Mouse (Mus musculus) heart, postnatal 25 days (tissue): ENCODE measurements around the gene Pigh. TPM values are rescaled to one million over a fixed set of nuclear protein-coding genes. Genes with fewer than 3 reads are reported as not detected.

ENCODE experiments used
- DNase-seq: peaks from one replicate; pipeline ENCODE4 v3.0.0; 2022; ENCODE audit warnings: low spot score
- intact Hi-C: fragments of 180-260 bp; cut with DNase I; formaldehyde crosslinking; loops from one replicate; pipeline ENCODE4 v1.15.1; 2025
- total RNA-seq, 2 experiments: library from RNA; stranded (reverse); gene quantifications; 2 replicates each; pipeline ENCODE4 v1.2.3; 2021

Pigh gene
- total RNA-seq = 1 to 10 TPM; 3.8 to 4.0 TPM

GRCm38 (mm10) chr12:79089182-79089812, at the start of gene Pigh:
TSS of gene Pigh (minus strand) at chr12:79089651.
- intact Hi-C loops = no loop called here
- peak; percentile 59 for DNase-seq

GRCm38 (mm10) chr12:79138999-79139398, 49.5 kb upstream of the Pigh start:
- intact Hi-C loops = no loop called here
- no peak for DNase-seq

GRCm38 (mm10) chr12:79136949-79137348, 47.5 kb upstream of the Pigh start:
- intact Hi-C loops = no loop called here
- DNase-seq = no peak

- no peak for DNase-seq
- intact Hi-C loops = no loop called here
Observed at GRCm38 (mm10) chr12:79135105-79135504, 45.7 kb upstream of the Pigh start.

GRCm38 (mm10) chr12:79134676-79135075, 45.2 kb upstream of the Pigh start:
- intact Hi-C loops = no loop called here

GRCm38 (mm10) chr12:79131706-79132460, 42.4 kb upstream of the Pigh start:
- DNase-seq = no peak

More at GRCm38 (mm10) chr12:79134676-79135075, 45.2 kb upstream of the Pigh start:
- no peak for DNase-seq

GRCm38 (mm10) chr12:79131178-79131675, 41.8 kb upstream of the Pigh start:
- intact Hi-C loops = no loop called here
- no peak for DNase-seq

More at GRCm38 (mm10) chr12:79131706-79132460, 42.4 kb upstream of the Pigh start:
- intact Hi-C loops = no loop called here

- no peak for DNase-seq
- intact Hi-C loops = no loop called here
Observed at GRCm38 (mm10) chr12:79130299-79131177, 41.1 kb upstream of the Pigh start, which contains the start of gene Arg2. TSS of gene Arg2 (plus strand) at chr12:79130777.

GRCm38 (mm10) chr12:79122820-79123219, 33.4 kb upstream of the Pigh start:
- DNase-seq = no peak
- intact Hi-C loops = no loop called here

- intact Hi-C loops = no loop called here
- DNase-seq = no peak
Observed at GRCm38 (mm10) chr12:79118991-79119390, 29.5 kb upstream of the Pigh start.

- no peak for DNase-seq
- intact Hi-C loops = no loop called here
Observed at GRCm38 (mm10) chr12:79105312-79105711, 15.9 kb upstream of the Pigh start.

- intact Hi-C loops = no loop called here
- DNase-seq = no peak
Observed at GRCm38 (mm10) chr12:79104544-79104943, 15.1 kb upstream of the Pigh start.

GRCm38 (mm10) chr12:79103773-79104172, 14.3 kb upstream of the Pigh start:
- intact Hi-C loops = no loop called here

GRCm38 (mm10) chr12:79097106-79097752, 7.8 kb upstream of the Pigh start:
- no peak for DNase-seq
- intact Hi-C loops = loop anchor here (1.0 kb wide), 1 partner anchor 179 kb away; no protein-coding TSS in a partner anchor

More at GRCm38 (mm10) chr12:79103773-79104172, 14.3 kb upstream of the Pigh start:
- no peak for DNase-seq

GRCm38 (mm10) chr12:79092569-79092968, 3.1 kb upstream of the Pigh start:
- intact Hi-C loops = loop anchor here (1.0 kb wide), 1 partner anchor 69 kb away; no protein-coding TSS in a partner anchor

GRCm38 (mm10) chr12:79073362-79073761, 16.1 kb downstream of the Pigh start:
- no peak for DNase-seq
- intact Hi-C loops = no loop called here

More at GRCm38 (mm10) chr12:79092569-79092968, 3.1 kb upstream of the Pigh start:
- no peak for DNase-seq

- no peak for DNase-seq
- intact Hi-C loops = no loop called here
Observed at GRCm38 (mm10) chr12:79072576-79072975, 16.9 kb downstream of the Pigh start.

- intact Hi-C loops = no loop called here
- no peak for DNase-seq
Observed at GRCm38 (mm10) chr12:79070736-79071333, 18.6 kb downstream of the Pigh start.

- no peak for DNase-seq
- intact Hi-C loops = no loop called here
Observed at GRCm38 (mm10) chr12:79069916-79070315, 19.5 kb downstream of the Pigh start.
